Mouse (Mus musculus) embryonic facial prominence, embryonic 10.5 days (tissue): Measurements from ENCODE around the gene Ank3. TPM values are rescaled to one million over a fixed set of nuclear protein-coding genes. Genes with fewer than 3 reads are reported as not detected.
"Not testable (repeated sequence)": the region's sequence is repeated elsewhere in the genome, so short reads cannot be mapped to it uniquely, and the experiment has no call there.

Source experiments
- DNase-seq: peaks from one replicate; pipeline ENCODE4 v3.0.0-alpha.2; 2017; ENCODE audit warnings: low spot score
- H3K27ac ChIP-seq: fragments of 300-500 bp; sonication (generic); replicated peaks from 2 replicates; pipeline ENCODE4 v1.5.1; 2016; ENCODE audit warnings: mild to moderate bottlenecking
- H3K27me3 ChIP-seq: fragments of 300-500 bp; sonication (generic); replicated peaks from 2 replicates; pipeline ENCODE4 v1.6.1; 2016; ENCODE audit warnings: low read depth, mild to moderate bottlenecking; ENCODE audit not compliant: poor library complexity, severe bottlenecking
- H3K36me3 ChIP-seq: fragments of 300-500 bp; sonication (generic); replicated peaks from 2 replicates; pipeline ENCODE4 v1.6.1; 2016; ENCODE audit warnings: mild to moderate bottlenecking, moderate library complexity
- H3K4me1 ChIP-seq: fragments of 300-500 bp; sonication (generic); 2 replicates; pipeline ENCODE4 v1.6.1; 2016
- H3K4me3 ChIP-seq: fragments of 300-500 bp; sonication (generic); 2 replicates; pipeline ENCODE4 v1.5.1; 2016; ENCODE audit warnings: mild to moderate bottlenecking, moderate library complexity
- H3K9me3 ChIP-seq: fragments of 300-500 bp; sonication (generic); 2 replicates; pipeline ENCODE4 v1.6.1; 2016; ENCODE audit warnings: mild to moderate bottlenecking
- WGBS: fragments of 180-500 bp; shearing (Covaris S2); methylation state at CpG from one replicate; pipeline ENCODE4 v1.1.7; 2016; 5-methylcytosine and 5-hydroxymethylcytosine counted together
- polyA plus RNA-seq: library from polyadenylated mRNA; unstranded; fragments of >200 nt; fragmentation: Nextera tagmentation; extraction: Ambion mirVana; gene quantifications from 2 replicates; pipeline ENCODE4 v1.2.1, GENCODE M21; 2016

Gene Ank3
- polyA plus RNA-seq = 36.7 and 36.9 TPM in 2 replicates

GRCm38 (mm10) chr10:69398763-69399590, at the start of gene Ank3:
TSS of gene Ank3 (plus strand) at chr10:69398773.
- H3K9me3 ChIP-seq = no peaks in the 10 kb centered on the region

GRCm38 (mm10) chr10:69351071-69351841, 47.3 kb upstream of the Ank3 start:
- WGBS = 22% methylated on average over 12 of the region's 12 CpGs
- Histone ChIP-seq H3K27me3 (no peaks in the 10 kb centered on the region), H3K9me3 (no peaks in the 10 kb centered on the region), H3K4me1 (peaks cover 42% of the 10 kb centered on the region), H3K4me3 (peak overlapping the region; percentile 92), H3K27ac (peak overlapping the region; percentile 99), H3K36me3 (peaks cover 51% of the 10 kb centered on the region)
- DNase-seq = peak; percentile 51

More at GRCm38 (mm10) chr10:69398763-69399590, at the start of gene Ank3:
- Histone ChIP-seq H3K36me3 (no peaks in the 10 kb centered on the region), H3K27me3 (peaks cover 78% of the 10 kb centered on the region), H3K27ac (peak within 1 kb of the TSS; percentile 67), H3K4me1 (peaks cover 26% of the 10 kb centered on the region), H3K4me3 (peak within 1 kb of the TSS; percentile 76)
- DNase-seq = peak; percentile 72
- under 1% methylated on average over 76 of the region's 77 CpGs for WGBS

GRCm38 (mm10) chr10:69351842-69352211, 46.7 kb upstream of the Ank3 start:
- WGBS = under 1% methylated on average over 11 of the region's 11 CpGs
- Histone ChIP-seq H3K27me3 (no peaks in the 10 kb centered on the region), H3K36me3 (peaks cover 45% of the 10 kb centered on the region), H3K4me3 (peak overlapping the region; percentile 92), H3K9me3 (no peaks in the 10 kb centered on the region), H3K27ac (peak overlapping the region; percentile 99), H3K4me1 (peaks cover 42% of the 10 kb centered on the region)
- DNase-seq = peak; percentile 33

DNA sequence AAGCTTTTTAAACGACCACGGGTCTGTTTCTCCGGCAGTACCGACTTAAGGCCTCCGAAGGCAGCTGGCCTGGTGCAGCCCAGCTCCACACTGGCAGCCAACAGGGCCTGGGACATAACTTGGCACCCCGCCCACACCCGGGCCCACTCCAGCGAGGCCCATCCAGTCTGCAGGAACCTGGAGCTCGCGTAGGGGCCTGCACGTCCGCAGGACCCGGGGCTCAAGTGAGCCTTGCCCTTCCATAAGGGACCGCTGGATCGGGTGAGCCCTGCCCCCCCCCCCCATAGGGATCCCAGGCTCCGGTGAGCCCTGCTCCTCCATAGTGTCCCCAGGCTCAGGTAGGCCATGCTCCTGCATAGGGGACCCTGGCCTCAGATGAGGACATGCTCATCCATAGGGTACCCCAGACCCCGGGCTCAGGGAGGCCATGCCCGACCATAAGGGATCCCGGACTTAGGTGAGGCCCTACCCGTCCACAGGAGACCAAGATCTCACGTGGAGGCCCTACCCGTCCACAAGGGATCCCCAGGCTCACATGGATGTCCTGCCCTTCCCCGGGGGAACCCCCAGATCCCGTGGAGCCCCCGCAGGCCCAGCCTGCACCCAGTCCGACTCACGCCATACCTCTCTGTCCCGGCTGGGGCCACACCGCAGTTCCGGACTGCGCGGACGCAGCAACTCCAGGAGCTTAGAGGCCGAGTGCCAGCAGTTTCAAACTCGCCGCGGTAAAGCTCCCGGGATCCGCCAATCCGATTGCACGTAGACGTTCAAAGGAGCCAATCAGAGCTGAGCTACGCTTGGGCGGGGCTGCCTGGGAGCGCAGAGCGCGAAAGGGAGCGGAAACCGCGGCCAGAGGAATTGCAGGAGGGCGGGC, 46.1 kb upstream of the Ank3 start, which contains the start of gene Cdk1:
Cdk1 (minus strand) TSS at position 727 of the 874 bp plus-strand sequence.
- peaks cover 4% of the 10 kb centered on the region; the same call in 1 of the 2 replicates for H3K9me3 ChIP-seq
- peaks cover 42% of the 10 kb centered on the region for H3K4me1 ChIP-seq
- peak within 1 kb of the TSS; percentile 92 for H3K4me3 ChIP-seq
- H3K27me3 ChIP-seq = no peaks in the 10 kb centered on the region
- under 1% methylated on average over 51 of the region's 51 CpGs for WGBS
- DNase-seq = peak; percentile 97
- H3K27ac ChIP-seq = peak within 1 kb of the TSS; percentile 99
- peaks cover 39% of the 10 kb centered on the region for H3K36me3 ChIP-seq

GRCm38 (mm10) chr10:69353086-69353479, 45.5 kb upstream of the Ank3 start:
- peaks cover 32% of the 10 kb centered on the region for H3K36me3 ChIP-seq
- H3K4me1 ChIP-seq = peaks cover 36% of the 10 kb centered on the region
- 44% methylated on average over 5 of the region's 5 CpGs for WGBS
- H3K27ac ChIP-seq = peak overlapping the region; percentile 99
- H3K9me3 ChIP-seq, DNase-seq, H3K27me3 ChIP-seq: not testable (repeated sequence)
- peak overlapping the region; percentile 92 for H3K4me3 ChIP-seq

DNA sequence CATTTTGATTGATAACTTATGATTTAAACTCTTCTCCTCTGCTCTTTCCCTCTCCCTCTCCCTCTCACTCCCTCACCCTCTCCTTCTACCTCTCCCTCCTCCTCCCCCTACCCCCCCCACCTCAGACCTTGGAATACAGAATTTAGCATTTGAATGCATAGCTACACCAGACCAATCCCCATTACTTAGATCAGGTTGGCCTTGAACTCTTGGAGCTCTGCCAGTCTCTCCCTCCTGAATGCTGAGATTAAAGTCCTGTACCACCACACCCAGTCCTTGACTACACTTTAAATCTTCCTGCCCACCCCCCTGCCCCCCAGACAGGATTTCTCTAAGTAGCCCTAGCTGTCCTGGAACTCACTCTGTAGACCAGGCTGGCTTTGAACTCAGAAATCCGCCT, 38.9 kb upstream of the Ank3 start:
- Histone ChIP-seq H3K27ac (no peak overlapping the region), H3K4me1 (no peaks in the 10 kb centered on the region), H3K9me3 (peaks cover 7% of the 10 kb centered on the region; the same call in 1 of the 2 replicates), H3K4me3 (no peak overlapping the region), H3K36me3 (no peaks in the 10 kb centered on the region), H3K27me3 (no peaks in the 10 kb centered on the region)
- DNase-seq = no peak
- 78% methylated on average over 1 of the region's 1 CpGs for WGBS

DNA sequence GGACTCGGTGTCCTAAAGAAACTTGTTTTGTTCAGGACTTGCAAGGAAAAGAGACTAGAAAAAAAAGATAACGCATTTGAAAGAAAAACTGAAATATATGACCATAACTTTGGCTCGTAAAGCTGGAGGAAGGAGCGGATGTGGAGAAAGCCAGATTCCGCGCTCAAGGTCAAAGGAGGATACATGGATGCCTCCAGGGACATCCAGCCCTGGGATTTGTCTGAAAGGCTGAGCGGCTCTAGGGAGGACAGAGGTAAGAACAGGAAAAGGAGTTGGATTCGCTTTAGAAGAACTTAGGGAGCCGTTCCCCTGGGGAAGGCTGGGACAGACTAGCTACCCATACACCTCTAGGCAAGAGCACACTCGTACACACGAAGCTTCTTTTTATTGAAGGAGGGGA, 32.4 kb upstream of the Ank3 start:
- H3K36me3 ChIP-seq = no peaks in the 10 kb centered on the region
- WGBS = 84% methylated on average over 11 of the region's 11 CpGs

DNA sequence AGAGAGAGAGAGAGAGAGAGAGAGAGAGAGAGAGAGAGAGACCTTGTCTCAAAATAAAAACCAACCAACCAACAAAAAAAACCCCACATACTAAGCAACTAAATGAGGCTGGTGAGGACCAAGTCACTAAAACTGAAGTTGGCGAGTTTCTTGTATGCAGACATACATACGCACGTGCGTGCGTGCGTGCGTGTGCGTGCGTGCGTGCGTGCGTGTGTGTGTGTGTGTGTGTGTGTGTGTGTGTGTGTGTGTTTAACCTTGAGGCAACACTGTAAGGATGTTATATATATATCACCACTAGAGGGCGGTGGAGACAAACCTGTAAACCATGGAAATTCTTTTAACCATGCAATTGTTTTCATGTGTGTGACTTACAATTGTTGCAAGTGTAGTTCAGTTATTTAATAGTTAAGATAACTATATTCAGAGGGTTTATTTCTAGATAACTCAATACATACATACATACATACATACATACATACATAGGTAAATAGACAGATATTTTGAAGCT, 31.6 kb upstream of the Ank3 start:
- H3K36me3 ChIP-seq = no peaks in the 10 kb centered on the region
- 82% methylated on average over 13 of the region's 13 CpGs for WGBS
- H3K27me3 ChIP-seq = no peaks in the 10 kb centered on the region
- H3K4me1 ChIP-seq = peaks cover 5% of the 10 kb centered on the region; the same call in 1 of the 2 replicates
- DNase-seq = no peak
- H3K4me3 ChIP-seq = no peak overlapping the region
- no peaks in the 10 kb centered on the region for H3K9me3 ChIP-seq
- H3K27ac ChIP-seq = no peak overlapping the region

More for the DNA sequence above, 32.4 kb upstream of the Ank3 start:
- H3K4me1 ChIP-seq = peaks cover 5% of the 10 kb centered on the region; the same call in 1 of the 2 replicates
- no peak for DNase-seq
- H3K27ac ChIP-seq = no peak overlapping the region
- H3K27me3 ChIP-seq = no peaks in the 10 kb centered on the region
- H3K9me3 ChIP-seq = no peaks in the 10 kb centered on the region
- H3K4me3 ChIP-seq = no peak overlapping the region

DNA sequence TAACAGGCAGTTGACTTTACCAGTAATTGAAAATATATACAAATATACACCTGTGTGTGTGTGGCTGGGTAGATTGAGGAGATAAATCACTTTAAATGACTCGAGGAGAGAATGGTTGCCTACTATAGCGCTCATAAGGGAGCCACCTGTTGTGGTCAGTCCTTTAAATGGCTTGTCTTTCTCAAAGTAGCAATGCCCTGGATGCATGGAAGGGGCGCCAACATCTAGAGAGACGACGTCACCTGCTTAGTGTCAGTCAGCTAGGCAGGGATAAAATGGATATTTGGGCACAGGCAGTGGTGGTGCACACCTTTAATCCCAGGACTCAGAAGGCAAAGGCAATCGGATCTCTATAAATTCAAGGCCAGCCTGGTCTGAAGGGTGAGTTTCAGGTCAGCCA, 29.3 kb upstream of the Ank3 start:
- Histone ChIP-seq H3K36me3 (no peaks in the 10 kb centered on the region), H3K4me3 (no peak overlapping the region), H3K9me3 (no peaks in the 10 kb centered on the region), H3K27me3 (no peaks in the 10 kb centered on the region), H3K27ac (no peak overlapping the region), H3K4me1 (peaks cover 5% of the 10 kb centered on the region; the same call in 1 of the 2 replicates)
- no peak for DNase-seq
- 85% methylated on average over 6 of the region's 6 CpGs for WGBS

GRCm38 (mm10) chr10:69371441-69371840, 27.1 kb upstream of the Ank3 start:
- 17% methylated on average over 10 of the region's 10 CpGs for WGBS
- Histone ChIP-seq H3K4me1 (peaks cover 5% of the 10 kb centered on the region; the same call in 1 of the 2 replicates), H3K4me3 (no peak overlapping the region), H3K27me3 (no peaks in the 10 kb centered on the region), H3K9me3 (no peaks in the 10 kb centered on the region), H3K36me3 (no peaks in the 10 kb centered on the region), H3K27ac (no peak overlapping the region)
- DNase-seq = peak; percentile 74

- no peaks in the 10 kb centered on the region for H3K27me3 ChIP-seq
- H3K9me3 ChIP-seq = no peaks in the 10 kb centered on the region
- DNase-seq = no peak
- H3K4me3 ChIP-seq = no peak overlapping the region
- no peak overlapping the region for H3K27ac ChIP-seq
- H3K4me1 ChIP-seq = peaks cover 5% of the 10 kb centered on the region; the same call in 1 of the 2 replicates
- WGBS = 89% methylated on average over 14 of the region's 14 CpGs
- H3K36me3 ChIP-seq = no peaks in the 10 kb centered on the region
Observed at GRCm38 (mm10) chr10:69372061-69372460, 26.5 kb upstream of the Ank3 start.
